Mouse (Mus musculus) midbrain, embryonic 12.5 days (tissue): ENCODE data around the gene Fam234a. TPM values are rescaled to one million over a fixed set of nuclear protein-coding genes. Genes with fewer than 3 reads are reported as not detected.
A peak's percentile ranks its signal among the peaks of the same experiment; 100 is the strongest.

ENCODE experiments used
- ATAC-seq: fragments of 200-750 bp; cut with Nextera tagmentation; 2 replicates; pipeline ENCODE4 v1.8.0; 2017; ENCODE audit warnings: low read depth, moderate TSS enrichment, moderate library complexity; ENCODE audit not compliant: low FRiP score
- H3K27ac ChIP-seq: fragments of 300-500 bp; sonication (generic); replicated peaks from 2 replicates; pipeline ENCODE4 v1.5.1; 2016; ENCODE audit warnings: mild to moderate bottlenecking
- H3K27me3 ChIP-seq: fragments of 300-500 bp; sonication (generic); 2 replicates; pipeline ENCODE4 v1.6.1; 2016; ENCODE audit warnings: mild to moderate bottlenecking
- H3K36me3 ChIP-seq: fragments of 300-500 bp; sonication (generic); 2 replicates; pipeline ENCODE4 v1.6.1; 2016
- H3K4me1 ChIP-seq: fragments of 300-500 bp; sonication (generic); 2 replicates; pipeline ENCODE4 v1.6.1; 2016
- H3K4me2 ChIP-seq: fragments of 300-500 bp; sonication (generic); replicated peaks from 2 replicates; pipeline ENCODE4 v1.6.1; 2016; ENCODE audit warnings: mild to moderate bottlenecking, moderate library complexity
- H3K4me3 ChIP-seq: fragments of 300-500 bp; sonication (generic); 2 replicates; pipeline ENCODE4 v1.5.1; 2016; ENCODE audit warnings: mild to moderate bottlenecking
- H3K9ac ChIP-seq: fragments of 300-500 bp; sonication (generic); replicated peaks from 2 replicates; pipeline ENCODE4 v1.6.1; 2016; ENCODE audit warnings: mild to moderate bottlenecking, moderate library complexity
- H3K9me3 ChIP-seq: fragments of 300-500 bp; sonication (generic); 2 replicates; pipeline ENCODE4 v1.6.1; 2016; ENCODE audit warnings: mild to moderate bottlenecking
- WGBS: fragments of 180-500 bp; shearing (Covaris S2); methylation state at CpG from one replicate; pipeline ENCODE4 v1.1.7; 2016; 5-methylcytosine and 5-hydroxymethylcytosine counted together
- polyA plus RNA-seq: library from polyadenylated mRNA; unstranded; fragments of >200 nt; fragmentation: Nextera tagmentation; extraction: Ambion mirVana; gene quantifications from 2 replicates; pipeline ENCODE4 v1.2.1, GENCODE M21; 2016

Gene Fam234a
- polyA plus RNA-seq, 1 experiment from 2014 or later, result 29.5 TPM

GRCm38 (mm10) chr17:26229776-26230175, 14.3 kb downstream of the Fam234a start:
- H3K4me3 ChIP-seq, result no peak overlapping the region
- no peaks in the 10 kb centered on the region for H3K27me3 ChIP-seq
- 96% methylated on average over 5 of the region's 5 CpGs for WGBS
- no peaks in the 10 kb centered on the region for H3K9me3 ChIP-seq
- no peak for ATAC-seq
- H3K4me2 ChIP-seq, result no peak overlapping the region
- H3K9ac ChIP-seq, result no peak overlapping the region
- no peak overlapping the region for H3K27ac ChIP-seq
- H3K36me3 ChIP-seq, result no peaks in the 10 kb centered on the region
- H3K4me1 ChIP-seq, result no peaks in the 10 kb centered on the region

DNA sequence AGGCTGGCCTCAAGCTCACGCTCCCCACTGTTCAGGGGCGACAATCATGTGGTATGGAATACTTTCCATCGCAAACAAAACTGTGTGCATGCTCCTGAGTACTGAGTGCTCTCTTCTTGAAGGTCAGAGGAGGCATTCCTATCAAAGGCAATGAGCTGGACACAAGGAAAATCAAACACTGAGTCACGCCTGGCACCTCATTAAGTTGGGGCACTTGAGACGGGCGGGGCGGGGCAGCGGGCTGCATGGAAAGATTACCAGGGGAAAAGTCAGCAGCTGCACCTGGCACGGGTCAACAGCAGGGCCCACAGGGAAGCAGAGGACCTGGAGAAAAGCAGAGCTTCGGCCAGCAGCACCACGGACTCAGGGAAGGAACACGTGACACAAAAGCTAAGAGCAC, 18.9 kb downstream of the Fam234a start:
- H3K27ac ChIP-seq, result no peak overlapping the region
- no peak overlapping the region for H3K4me2 ChIP-seq
- no peak overlapping the region for H3K9ac ChIP-seq
- H3K9me3 ChIP-seq, result no peaks in the 10 kb centered on the region
- H3K27me3 ChIP-seq, result no peaks in the 10 kb centered on the region
- H3K36me3 ChIP-seq, result no peaks in the 10 kb centered on the region
- no peak for ATAC-seq
- H3K4me3 ChIP-seq, result no peak overlapping the region
- H3K4me1 ChIP-seq, result no peaks in the 10 kb centered on the region
- 85% methylated on average over 12 of the region's 12 CpGs for WGBS

- ATAC-seq, result no peak
- Histone ChIP-seq H3K9ac (no peak overlapping the region), H3K4me2 (no peak overlapping the region), H3K27ac (no peak overlapping the region), H3K36me3 (no peaks in the 10 kb centered on the region), H3K4me3 (no peak overlapping the region), H3K9me3 (no peaks in the 10 kb centered on the region), H3K4me1 (no peaks in the 10 kb centered on the region), H3K27me3 (no peaks in the 10 kb centered on the region)
- 75% methylated on average over 2 of the region's 2 CpGs for WGBS
Observed at GRCm38 (mm10) chr17:26221508-26221907, 22.5 kb downstream of the Fam234a start.

DNA sequence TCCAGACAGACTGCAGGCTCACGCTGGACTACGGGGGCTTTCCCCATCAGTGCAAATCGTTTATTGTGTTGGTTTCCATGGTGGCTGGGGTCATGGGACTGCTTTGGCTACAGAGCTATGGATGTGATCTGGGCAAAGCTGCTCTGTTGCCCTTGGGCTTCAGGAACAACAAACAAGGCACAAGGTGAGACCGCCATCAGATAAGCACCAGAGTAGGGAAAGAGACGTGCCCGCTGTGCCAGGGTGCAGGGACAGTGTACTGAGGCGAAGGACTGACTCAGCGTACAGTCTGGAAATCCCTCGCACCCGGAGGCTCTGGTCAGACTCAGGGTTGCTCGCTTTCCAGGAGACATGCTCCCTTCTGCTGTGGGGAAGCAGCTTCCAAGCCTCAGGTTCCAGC, 31.4 kb downstream of the Fam234a start:
- H3K36me3 ChIP-seq, result 0 out of 2 replicates have a peak, but pooled peaks cover 5% of the 10 kb centered on the region
- no peak overlapping the region for H3K9ac ChIP-seq
- no peak for ATAC-seq
- H3K27ac ChIP-seq, result no peak overlapping the region
- no peak overlapping the region for H3K4me3 ChIP-seq
- H3K9me3 ChIP-seq, result no peaks in the 10 kb centered on the region
- WGBS, result 90% methylated on average over 11 of the region's 11 CpGs
- H3K27me3 ChIP-seq, result no peaks in the 10 kb centered on the region; the same call in 1 of the 2 replicates
- no peaks in the 10 kb centered on the region for H3K4me1 ChIP-seq
- no peak overlapping the region for H3K4me2 ChIP-seq

DNA sequence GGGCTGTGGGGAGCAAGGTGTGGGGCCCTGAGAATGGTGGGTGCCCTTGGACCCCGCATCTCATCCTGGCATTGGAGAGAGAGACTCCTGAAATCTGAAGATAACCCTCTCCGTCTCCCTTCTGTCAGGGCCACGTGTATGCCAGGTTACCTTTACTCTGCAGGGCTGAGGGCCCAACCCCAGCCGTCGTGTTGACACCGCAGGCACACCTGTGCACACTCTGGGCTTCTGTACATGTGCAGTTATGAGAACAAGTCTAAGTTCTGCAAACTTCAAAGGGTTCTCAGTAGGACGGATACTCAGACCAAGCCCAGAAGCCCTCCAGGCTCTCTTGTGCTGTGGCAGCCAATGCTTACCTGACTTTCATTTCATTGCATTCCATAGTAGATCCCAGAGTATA, 31.8 kb downstream of the Fam234a start:
- no peak overlapping the region for H3K4me3 ChIP-seq
- no peaks in the 10 kb centered on the region; the same call in 1 of the 2 replicates for H3K27me3 ChIP-seq
- H3K36me3 ChIP-seq, result 0 out of 2 replicates have a peak, but pooled peaks cover 5% of the 10 kb centered on the region
- H3K4me2 ChIP-seq, result no peak overlapping the region
- ATAC-seq, result no peak
- WGBS, result 91% methylated on average over 7 of the region's 7 CpGs
- no peak overlapping the region for H3K9ac ChIP-seq
- H3K4me1 ChIP-seq, result no peaks in the 10 kb centered on the region
- H3K27ac ChIP-seq, result no peak overlapping the region
- H3K9me3 ChIP-seq, result no peaks in the 10 kb centered on the region

DNA sequence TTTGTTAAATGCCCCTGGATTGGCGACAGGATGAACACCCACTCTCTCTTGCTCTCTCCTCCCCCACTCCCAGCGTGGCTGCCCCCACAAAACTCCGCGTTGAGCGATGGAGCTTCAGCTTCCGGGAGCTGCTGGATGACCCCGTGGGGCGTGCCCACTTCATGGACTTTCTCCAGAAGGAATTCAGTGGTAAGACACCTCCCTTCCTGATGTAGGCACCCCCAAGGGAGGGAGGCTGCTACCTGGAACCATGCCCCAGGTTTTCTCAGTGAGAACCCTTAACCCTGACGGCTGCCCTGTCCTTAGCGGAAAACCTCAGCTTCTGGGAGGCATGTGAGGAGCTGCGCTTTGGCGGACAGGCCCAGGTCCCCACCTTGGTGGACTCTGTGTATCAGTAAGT, 36.4 kb downstream of the Fam234a start, which contains the start of gene Arhgdig:
Arhgdig (minus strand) TSS at position 101 of the 400 bp plus-strand sequence.
- Histone ChIP-seq H3K4me1 (peaks cover 11% of the 10 kb centered on the region), H3K36me3 (no peaks in the 10 kb centered on the region), H3K27ac (no peak within 1 kb of the TSS), H3K4me2 (no peak within 1 kb of the TSS), H3K4me3 (no peak within 1 kb of the TSS), H3K27me3 (peaks cover 34% of the 10 kb centered on the region), H3K9me3 (no peaks in the 10 kb centered on the region), H3K9ac (no peak within 1 kb of the TSS)
- WGBS, result 91% methylated on average over 12 of the region's 12 CpGs
- no peak for ATAC-seq

DNA sequence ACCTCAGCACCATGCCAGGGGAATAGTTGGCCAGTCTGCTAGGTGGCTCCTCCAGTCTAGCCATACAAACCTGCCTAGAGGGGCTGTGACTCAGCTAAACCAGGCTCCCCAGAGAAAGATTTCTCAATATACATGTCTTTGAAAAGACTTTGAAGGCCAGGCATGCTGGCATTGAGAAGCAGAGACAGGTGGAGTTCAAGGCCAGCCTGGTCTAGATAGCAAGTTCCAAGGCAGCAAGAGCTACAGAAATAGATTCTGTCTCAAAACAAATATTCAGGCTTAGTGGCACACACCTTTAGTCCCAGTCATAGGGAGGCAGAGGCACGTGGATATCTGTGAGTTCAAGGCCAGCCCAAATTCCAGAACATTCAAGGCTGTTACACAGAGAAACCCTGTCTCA, 37.6 kb downstream of the Fam234a start:
- H3K9ac ChIP-seq, result no peak overlapping the region
- H3K4me3 ChIP-seq, result no peak overlapping the region
- H3K36me3 ChIP-seq, result no peaks in the 10 kb centered on the region
- H3K27me3 ChIP-seq, result peaks cover 46% of the 10 kb centered on the region
- no peak overlapping the region for H3K27ac ChIP-seq
- no peak overlapping the region for H3K4me2 ChIP-seq
- no peaks in the 10 kb centered on the region for H3K9me3 ChIP-seq
- H3K4me1 ChIP-seq, result peaks cover 13% of the 10 kb centered on the region
- ATAC-seq, result no peak
- 63% methylated on average over 1 of the region's 1 CpGs for WGBS

DNA sequence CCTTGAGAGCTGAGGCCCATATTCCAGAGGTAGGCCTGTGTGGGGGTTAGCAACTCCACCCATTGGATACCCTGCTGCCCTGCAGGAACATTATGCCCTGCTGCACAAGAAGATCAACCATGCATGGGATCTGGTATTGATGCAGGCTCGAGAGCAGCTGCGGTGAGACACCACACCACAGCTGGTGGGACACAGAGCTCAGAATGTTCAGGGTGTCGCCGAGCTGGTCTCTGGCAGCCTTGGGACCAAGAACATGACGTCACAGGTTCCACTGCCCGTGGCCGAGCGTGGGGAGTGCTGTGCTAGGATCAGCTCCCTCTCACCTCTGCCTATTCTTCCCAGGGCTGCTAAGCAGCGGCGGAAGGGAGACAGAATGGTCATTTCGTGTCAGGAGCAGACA, 39.3 kb downstream of the Fam234a start:
- H3K4me3 ChIP-seq, result no peak overlapping the region
- no peak overlapping the region for H3K4me2 ChIP-seq
- H3K27me3 ChIP-seq, result peaks cover 63% of the 10 kb centered on the region
- H3K36me3 ChIP-seq, result no peaks in the 10 kb centered on the region
- H3K4me1 ChIP-seq, result peaks cover 24% of the 10 kb centered on the region
- H3K9me3 ChIP-seq, result no peaks in the 10 kb centered on the region
- 28% methylated on average over 11 of the region's 11 CpGs for WGBS
- ATAC-seq, result no peak
- no peak overlapping the region for H3K27ac ChIP-seq
- H3K9ac ChIP-seq, result no peak overlapping the region

DNA sequence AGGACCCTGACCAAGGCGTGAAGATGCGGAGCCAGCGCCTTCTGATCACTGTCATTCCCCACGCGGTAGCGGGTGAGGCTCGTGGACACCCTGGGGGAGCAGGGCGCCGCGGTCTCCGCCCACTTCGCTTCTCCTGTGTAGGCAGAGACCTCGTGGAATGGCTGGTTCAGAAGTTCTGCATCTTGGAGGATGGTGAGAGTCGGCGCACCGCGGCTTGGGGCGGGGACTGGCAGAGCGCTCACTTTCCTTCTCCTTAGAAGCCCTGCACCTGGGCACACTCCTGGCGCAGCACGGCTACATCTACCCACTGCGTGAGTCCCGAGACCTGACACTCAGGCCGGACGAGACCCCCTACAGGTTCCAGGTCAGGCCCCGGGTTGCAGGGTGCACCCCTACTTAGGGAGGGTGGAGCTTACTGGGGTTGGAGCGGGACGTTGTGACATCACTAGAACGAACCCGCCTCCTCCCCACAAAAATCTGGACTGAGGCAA, 40.7 kb downstream of the Fam234a start:
- no peaks in the 10 kb centered on the region for H3K36me3 ChIP-seq
- H3K9me3 ChIP-seq, result no peaks in the 10 kb centered on the region
- H3K4me2 ChIP-seq, result peak overlapping the region; percentile 57
- WGBS, result under 1% methylated on average over 30 of the region's 30 CpGs
- H3K9ac ChIP-seq, result no peak overlapping the region; the same call in 1 of the 2 replicates
- H3K27ac ChIP-seq, result no peak overlapping the region
- peaks cover 24% of the 10 kb centered on the region for H3K4me1 ChIP-seq
- peaks cover 77% of the 10 kb centered on the region for H3K27me3 ChIP-seq
- no peak for ATAC-seq
- H3K4me3 ChIP-seq, result peak overlapping the region; percentile 37

GRCm38 (mm10) chr17:26202737-26203136, 41.3 kb downstream of the Fam234a start, which contains the start of gene Rgs11:
TSS of gene Rgs11 (plus strand) at chr17:26202951.
- H3K27ac ChIP-seq, result no peak within 1 kb of the TSS
- peaks cover 78% of the 10 kb centered on the region for H3K27me3 ChIP-seq
- no peak for ATAC-seq
- H3K4me1 ChIP-seq, result peaks cover 24% of the 10 kb centered on the region
- no peaks in the 10 kb centered on the region for H3K9me3 ChIP-seq
- peak within 1 kb of the TSS; percentile 37 for H3K4me3 ChIP-seq
- H3K36me3 ChIP-seq, result no peaks in the 10 kb centered on the region; the same call in 1 of the 2 replicates
- WGBS, result 2% methylated on average over 22 of the region's 22 CpGs
- no peak within 1 kb of the TSS; the same call in 1 of the 2 replicates for H3K9ac ChIP-seq
- H3K4me2 ChIP-seq, result peak within 1 kb of the TSS; percentile 57

DNA sequence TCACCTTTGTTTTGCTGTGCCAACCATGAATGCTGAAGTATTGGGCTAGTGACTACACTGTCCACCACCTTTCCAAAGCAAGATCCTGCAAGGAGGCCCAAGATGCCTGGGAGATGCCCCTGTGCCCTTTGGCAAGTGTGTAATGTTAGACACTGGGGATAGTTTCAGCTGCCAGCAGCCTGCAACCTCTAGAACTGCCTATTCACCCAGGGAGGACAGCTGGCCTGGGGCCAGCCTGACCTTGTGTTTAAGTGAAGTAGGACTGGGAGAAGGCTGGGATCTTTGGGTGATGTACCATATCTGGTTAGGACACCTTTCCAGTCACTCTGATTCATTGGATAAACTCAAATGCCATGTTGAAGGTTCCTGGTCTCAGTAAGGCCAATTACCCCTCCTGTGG, 42.0 kb downstream of the Fam234a start:
- H3K4me3 ChIP-seq, result no peak overlapping the region
- no peaks in the 10 kb centered on the region for H3K9me3 ChIP-seq
- no peak overlapping the region for H3K27ac ChIP-seq
- no peak overlapping the region for H3K9ac ChIP-seq
- H3K27me3 ChIP-seq, result peaks cover 78% of the 10 kb centered on the region
- H3K4me1 ChIP-seq, result peaks cover 24% of the 10 kb centered on the region
- no peak for ATAC-seq
- H3K36me3 ChIP-seq, result peaks cover 7% of the 10 kb centered on the region
- no peak overlapping the region for H3K4me2 ChIP-seq

DNA sequence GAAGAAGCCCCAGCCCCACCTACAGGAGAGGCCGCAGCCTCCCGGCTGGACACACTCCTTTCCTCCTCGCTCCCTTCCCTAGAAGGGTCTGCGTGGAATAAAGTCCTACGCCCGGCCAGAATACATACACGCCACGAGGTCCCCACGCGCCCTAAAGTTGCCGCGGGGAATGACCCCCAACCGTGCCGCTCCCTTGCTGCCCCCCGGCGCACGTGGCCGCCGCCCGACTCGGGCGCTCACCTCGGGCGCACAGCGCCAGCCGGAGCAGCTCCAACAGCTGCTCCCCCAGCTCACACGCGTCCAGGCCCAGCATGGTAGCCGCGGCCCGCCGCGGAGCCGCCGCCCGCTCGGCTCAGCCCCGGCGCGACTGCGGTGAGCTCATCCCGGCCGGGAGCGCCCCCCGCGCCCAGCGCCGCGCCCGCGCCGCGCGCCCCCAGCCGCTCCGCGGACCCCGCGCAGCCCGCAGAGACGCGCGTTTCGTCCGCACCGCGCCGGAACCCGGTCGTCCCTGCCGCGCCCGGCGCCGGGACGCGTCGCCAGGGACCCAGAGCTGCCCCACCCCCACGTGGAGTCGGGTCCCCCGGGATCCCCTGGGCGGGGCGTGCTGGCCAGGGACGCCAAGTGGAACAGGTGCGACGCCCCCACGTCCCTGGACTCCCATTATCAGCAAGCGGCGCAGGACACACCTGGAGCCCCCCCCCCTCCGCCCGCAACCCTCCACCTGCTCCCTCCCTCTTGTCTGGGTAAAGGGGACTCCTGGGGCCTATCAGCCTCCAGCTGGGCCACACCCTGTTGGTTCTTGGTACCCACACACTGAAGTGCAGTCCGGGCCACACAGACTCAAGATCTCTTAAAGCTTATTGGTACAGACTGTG, 43.0 kb downstream of the Fam234a start:
- peak; percentile 78 for ATAC-seq
- Histone ChIP-seq H3K4me3 (peak overlapping the region; percentile 54), H3K9me3 (no peaks in the 10 kb centered on the region), H3K27ac (no peak overlapping the region), H3K4me2 (peak overlapping the region; percentile 90), H3K27me3 (peaks cover 78% of the 10 kb centered on the region), H3K36me3 (peaks cover 16% of the 10 kb centered on the region), H3K4me1 (peaks cover 24% of the 10 kb centered on the region), H3K9ac (peak overlapping the region; percentile 61)
- WGBS, result under 1% methylated on average over 75 of the region's 92 CpGs
